Mouse (Mus musculus) brain, adult 2 months (tissue): ENCODE results near the gene Cfap57.
"Not testable (repeated sequence)": the region's sequence is repeated elsewhere in the genome, so short reads cannot be mapped to it uniquely, and the experiment has no call there.

ENCODE experiments used
- DNase-seq: peaks from one replicate; pipeline ENCODE4 v3.0.0; 2011; ENCODE audit warnings: low read depth, low spot score

The Cfap57 gene

GRCm38 (mm10) chr4:118564062-118564925 is 56.3 kb downstream of the Cfap57 start:
- no peak for DNase-seq

- peak; percentile 52 for DNase-seq
These were observed 67.4 kb downstream of the Cfap57 start for GRCm38 (mm10) chr4:118553039-118553649.

GRCm38 (mm10) chr4:118548130-118548480 is 72.5 kb downstream of the Cfap57 start:
- DNase-seq = peak; percentile 65

GRCm38 (mm10) chr4:118547424-118548129 is 73.0 kb downstream of the Cfap57 start:
- DNase-seq = not testable (repeated sequence)

- DNase-seq = no peak
These were observed 76.0 kb downstream of the Cfap57 start for GRCm38 (mm10) chr4:118544441-118545127.

GRCm38 (mm10) chr4:118543592-118544260 is 76.9 kb downstream of the Cfap57 start, which contains the start of gene Tmem125:
Tmem125 (minus strand) TSS chr4:118544044.
- DNase-seq = peak; percentile 55

GRCm38 (mm10) chr4:118543158-118543530 is 77.4 kb downstream of the Cfap57 start:
- DNase-seq = peak; percentile 77

GRCm38 (mm10) chr4:118542510-118543157 is 77.9 kb downstream of the Cfap57 start:
- peak; percentile 80 for DNase-seq

- DNase-seq = no peak
These were observed 80.7 kb downstream of the Cfap57 start for GRCm38 (mm10) chr4:118539904-118540303.

- DNase-seq = no peak
These were observed 82.8 kb downstream of the Cfap57 start for GRCm38 (mm10) chr4:118537801-118538200.

- no peak for DNase-seq
These were observed 85.0 kb downstream of the Cfap57 start for GRCm38 (mm10) chr4:118535610-118536009.

- no peak for DNase-seq
These were observed 87.0 kb downstream of the Cfap57 start for GRCm38 (mm10) chr4:118533605-118534004.

GRCm38 (mm10) chr4:118533156-118533555 is 87.4 kb downstream of the Cfap57 start:
- no peak for DNase-seq

GRCm38 (mm10) chr4:118532663-118533062 is 87.9 kb downstream of the Cfap57 start:
- no peak for DNase-seq

- DNase-seq = no peak
These were observed 92.9 kb downstream of the Cfap57 start for GRCm38 (mm10) chr4:118527720-118528119.

GRCm38 (mm10) chr4:118527335-118527681 is 93.3 kb downstream of the Cfap57 start:
- no peak for DNase-seq

- no peak for DNase-seq
These were observed 93.9 kb downstream of the Cfap57 start, which contains the start of gene 2610528J11Rik for GRCm38 (mm10) chr4:118526408-118527334. 2610528J11Rik (plus strand) TSS chr4:118526999.

GRCm38 (mm10) chr4:118525779-118526178 is 94.8 kb downstream of the Cfap57 start:
- no peak for DNase-seq

GRCm38 (mm10) chr4:118523976-118524375 is 96.6 kb downstream of the Cfap57 start:
- DNase-seq = peak; percentile 42

- no peak for DNase-seq
These were observed 98.3 kb downstream of the Cfap57 start for GRCm38 (mm10) chr4:118522248-118522647.
